Mouse (Mus musculus) common myeloid progenitor, adult 5-6 weeks (primary cell): ENCODE data around the gene Rfx8. TPM values are rescaled to one million over a fixed set of nuclear protein-coding genes. Genes with fewer than 3 reads are reported as not detected.
A peak's percentile ranks its signal among the peaks of the same experiment; 100 is the strongest.

Experiments
- ATAC-seq: replicated peaks from 2 replicates; pipeline ENCODE4 v1.8.0; 2016; ENCODE audit warnings: low read depth, mild to moderate bottlenecking, moderate TSS enrichment, inconsistent platforms; ENCODE audit not compliant: poor library complexity, severe bottlenecking
- total RNA-seq: library from RNA; stranded (forward); fragments of 200-1000, 187-1606 nt; gene quantifications from 2 replicates; pipeline ENCODE4 v1.2.3, GENCODE M21; 2017

Rfx8 gene
- total RNA-seq, 1 experiment from 2014 or later: 0.27 TPM

- peak; percentile 42 for ATAC-seq
These were observed 15.3 kb upstream of the Rfx8 start for GRCm38 (mm10) chr1:39735927-39736604.

GRCm38 (mm10) chr1:39735493-39735892, 14.7 kb upstream of the Rfx8 start:
- ATAC-seq: peak; percentile 4; the same call in 1 of the 2 replicates

- ATAC-seq: no peak
These were observed 14.1 kb upstream of the Rfx8 start for GRCm38 (mm10) chr1:39734881-39735280.

- peak; percentile 82 for ATAC-seq
These were observed 13.5 kb upstream of the Rfx8 start for GRCm38 (mm10) chr1:39734311-39734710.

GRCm38 (mm10) chr1:39733876-39734275, 13.1 kb upstream of the Rfx8 start:
- no peak; the same call in 1 of the 2 replicates for ATAC-seq

- ATAC-seq: no peak
These were observed 11.3 kb upstream of the Rfx8 start for GRCm38 (mm10) chr1:39732081-39732480.

GRCm38 (mm10) chr1:39731543-39731942, 10.7 kb upstream of the Rfx8 start:
- no peak for ATAC-seq

- ATAC-seq: no peak
These were observed 10.1 kb upstream of the Rfx8 start for GRCm38 (mm10) chr1:39730868-39731267.

GRCm38 (mm10) chr1:39729919-39730318, 9.1 kb upstream of the Rfx8 start:
- no peak for ATAC-seq

GRCm38 (mm10) chr1:39721351-39721726, 542 bp upstream of the Rfx8 start:
- no peak for ATAC-seq

GRCm38 (mm10) chr1:39720186-39720585, 611 bp downstream of the Rfx8 start:
- ATAC-seq: no peak

- ATAC-seq: no peak
These were observed 5.2 kb downstream of the Rfx8 start for GRCm38 (mm10) chr1:39715551-39715950.

GRCm38 (mm10) chr1:39714729-39715128, 6.1 kb downstream of the Rfx8 start:
- ATAC-seq: no peak

- ATAC-seq: peak; percentile 84
These were observed 6.7 kb downstream of the Rfx8 start for GRCm38 (mm10) chr1:39713842-39714658.

- no peak for ATAC-seq
These were observed 7.5 kb downstream of the Rfx8 start for GRCm38 (mm10) chr1:39713300-39713699.

- no peak; the same call in 1 of the 2 replicates for ATAC-seq
These were observed 8.5 kb downstream of the Rfx8 start for GRCm38 (mm10) chr1:39712261-39712660.

- no peak for ATAC-seq
These were observed 10.2 kb downstream of the Rfx8 start for GRCm38 (mm10) chr1:39710604-39711003.

- no peak for ATAC-seq
These were observed 10.8 kb downstream of the Rfx8 start for GRCm38 (mm10) chr1:39710016-39710415.

- ATAC-seq: peak; percentile 43
These were observed 12.0 kb downstream of the Rfx8 start for GRCm38 (mm10) chr1:39708778-39709177.

- ATAC-seq: no peak
These were observed 18.4 kb downstream of the Rfx8 start for GRCm38 (mm10) chr1:39702216-39703046.

GRCm38 (mm10) chr1:39701274-39701602, 19.6 kb downstream of the Rfx8 start:
- no peak for ATAC-seq
